Mouse (Mus musculus): ENCODE results near the gene Tmem200b.

The Tmem200b gene

DNA sequence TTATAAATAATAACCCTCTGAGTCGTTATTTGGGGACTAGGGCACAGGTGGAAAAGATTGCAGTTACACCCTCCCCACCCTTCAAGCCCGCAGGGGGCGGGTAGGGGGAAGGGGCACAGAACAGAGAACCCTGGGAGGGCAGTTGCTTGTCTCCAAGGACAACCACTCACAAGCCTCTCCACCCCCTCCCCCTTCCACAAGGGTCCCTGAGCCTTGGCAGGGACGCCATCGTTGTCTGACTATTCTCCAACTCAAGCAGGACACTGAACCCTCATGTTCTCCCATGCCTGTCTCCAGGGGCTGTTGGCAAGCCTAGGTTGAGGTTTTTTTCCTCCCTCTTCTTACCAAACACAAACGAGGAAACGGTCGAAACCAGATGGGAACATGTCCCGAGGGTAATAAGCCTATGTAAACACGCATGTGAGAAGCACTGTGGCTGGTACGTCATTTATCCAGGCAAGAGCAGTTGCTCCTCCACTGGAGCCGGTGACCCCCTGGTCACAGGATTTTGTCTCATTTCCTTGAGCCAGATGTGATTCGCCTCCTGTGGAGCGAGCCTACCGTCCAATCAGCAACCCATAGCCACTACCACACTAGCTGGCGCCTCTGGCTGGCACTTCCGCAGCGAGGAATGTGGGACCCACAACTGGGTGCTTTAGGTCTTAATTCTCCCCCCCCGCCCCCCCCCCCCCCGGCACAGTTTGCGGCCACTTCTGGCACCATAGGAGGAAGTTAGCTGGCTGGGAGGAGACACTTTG is 11.2 kb upstream of the Tmem200b start:
- DNase-seq (ENCODE audit: low spot score in 2 of 2): no peak

DNA sequence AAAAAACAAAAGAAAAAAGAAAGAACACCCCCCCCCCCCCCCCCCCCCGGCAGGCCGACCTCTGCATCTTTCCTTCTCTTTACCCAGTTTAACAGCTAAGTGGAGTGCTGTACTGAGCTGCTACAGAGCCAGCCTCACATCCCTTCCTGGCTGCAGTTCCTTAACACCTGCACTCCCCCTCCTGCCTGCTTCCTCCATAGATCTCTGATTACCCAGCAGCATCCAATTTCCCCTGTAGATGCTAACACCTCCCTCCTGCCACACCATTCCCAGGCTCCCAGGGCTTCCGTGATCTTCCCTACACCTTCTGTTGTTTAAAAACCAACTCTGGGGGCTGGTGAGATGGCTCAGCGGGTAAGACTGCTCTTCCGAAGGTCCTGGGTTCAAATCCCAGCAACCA is 10.1 kb upstream of the Tmem200b start:
- DNase-seq (ENCODE audit: low spot score in 2 of 2): no peak

DNA sequence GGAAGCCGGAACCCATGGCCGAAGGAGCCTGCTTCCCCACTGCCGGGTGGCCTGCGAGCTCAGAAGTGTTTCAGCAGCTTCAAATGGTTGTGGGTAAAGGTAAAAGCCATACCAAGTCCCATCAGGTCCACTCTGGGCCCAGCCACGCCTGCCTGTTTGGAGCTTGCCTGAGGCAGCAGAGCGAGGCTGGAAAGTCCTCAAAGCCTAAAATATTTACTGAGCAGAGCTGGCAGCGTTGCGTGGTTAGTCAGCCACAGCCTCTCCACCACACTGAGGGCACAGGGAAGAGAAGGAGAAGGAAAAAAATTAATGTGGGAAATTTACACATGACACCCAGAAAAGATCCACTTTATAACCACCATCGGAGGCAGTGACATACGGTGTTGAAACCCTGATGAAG is 8.0 kb upstream of the Tmem200b start:
- no peak for DNase-seq (ENCODE audit: low spot score in 2 of 2)

DNA sequence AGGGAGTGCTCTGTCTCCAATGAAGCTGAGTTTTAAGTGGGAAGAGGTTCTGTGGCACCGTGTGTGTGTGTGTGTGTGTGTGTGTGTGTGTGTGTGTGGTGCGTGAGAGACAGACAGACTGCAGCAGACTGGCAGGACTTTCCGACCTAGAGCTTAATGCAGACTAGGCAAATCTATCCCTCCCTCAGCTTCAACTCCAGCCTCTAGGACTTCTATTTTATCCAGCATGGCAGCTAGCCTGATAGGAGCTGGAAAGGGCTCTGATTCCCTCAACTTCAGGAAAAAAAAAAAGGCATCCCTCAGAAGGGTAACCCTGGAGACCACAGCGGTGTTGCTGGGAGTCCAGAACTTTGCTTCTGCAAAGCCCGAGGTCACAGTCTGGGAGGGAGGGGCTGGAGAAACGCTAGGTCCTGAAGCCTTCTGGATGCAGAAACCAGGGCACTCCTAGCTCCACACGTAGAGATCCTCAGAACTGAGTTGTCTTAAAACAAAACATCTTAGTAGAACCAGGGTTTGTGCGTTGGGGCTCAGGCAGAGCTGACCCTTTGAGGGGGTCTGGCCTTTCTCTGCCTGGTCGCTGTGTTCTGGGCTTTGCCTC is 7.4 kb upstream of the Tmem200b start:
- DNase-seq (ENCODE audit: low spot score in 2 of 2): no peak

DNA sequence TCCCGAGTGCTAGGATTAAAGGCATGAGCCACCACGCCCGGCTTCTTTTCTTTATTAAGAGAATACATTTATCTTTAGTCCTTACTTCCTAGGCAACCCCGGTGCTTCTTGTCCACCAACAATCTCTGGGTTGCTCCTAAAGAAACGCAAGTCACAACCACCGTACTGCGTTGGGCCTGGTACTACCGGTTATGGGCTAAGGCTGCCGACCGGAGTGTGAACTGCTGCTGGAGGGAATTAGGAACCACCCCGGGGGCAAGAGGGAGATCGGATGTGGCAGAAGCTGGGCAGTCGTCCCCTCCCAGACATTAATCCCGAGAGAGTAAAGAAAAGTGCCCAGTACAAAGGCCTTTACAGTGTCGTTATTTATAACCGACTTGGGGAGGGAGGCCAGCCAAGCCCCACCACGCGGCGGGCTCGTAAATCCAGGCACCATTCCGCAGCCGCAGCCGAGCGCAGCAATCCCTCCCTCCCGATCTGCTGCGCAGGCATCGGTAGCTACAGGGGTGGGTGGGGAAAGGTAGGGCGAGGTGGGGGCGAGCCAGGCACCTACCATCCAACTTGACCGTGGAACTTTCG is 6.6 kb upstream of the Tmem200b start:
- DNase-seq (ENCODE audit: low spot score in 2 of 2): no peak

DNA sequence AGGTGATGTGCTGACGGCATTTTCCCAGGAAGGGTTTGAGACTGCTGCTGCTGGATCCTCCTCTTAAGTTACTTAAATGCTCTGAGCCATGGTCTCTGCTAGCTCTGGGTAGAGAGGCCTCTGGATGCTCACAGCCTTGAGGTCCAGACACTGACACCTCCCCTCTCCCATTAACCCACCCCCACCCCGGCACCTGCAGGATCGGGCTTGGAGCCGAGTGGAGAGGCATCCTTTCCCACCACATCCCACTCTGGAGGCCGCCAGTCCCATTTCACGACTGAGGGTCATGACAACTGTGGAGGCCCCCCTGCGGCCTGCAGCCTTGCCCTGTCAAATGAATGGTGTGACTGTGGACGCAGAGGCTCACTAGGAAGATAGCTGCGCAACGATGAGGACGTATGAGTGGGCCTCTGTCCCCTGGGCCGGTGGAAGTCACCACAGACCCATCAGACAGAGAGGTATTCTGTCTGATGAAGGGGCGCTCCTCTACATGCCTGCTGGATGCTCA is 5.7 kb upstream of the Tmem200b start:
- no peak for DNase-seq (ENCODE audit: low spot score in 2 of 2)

DNA sequence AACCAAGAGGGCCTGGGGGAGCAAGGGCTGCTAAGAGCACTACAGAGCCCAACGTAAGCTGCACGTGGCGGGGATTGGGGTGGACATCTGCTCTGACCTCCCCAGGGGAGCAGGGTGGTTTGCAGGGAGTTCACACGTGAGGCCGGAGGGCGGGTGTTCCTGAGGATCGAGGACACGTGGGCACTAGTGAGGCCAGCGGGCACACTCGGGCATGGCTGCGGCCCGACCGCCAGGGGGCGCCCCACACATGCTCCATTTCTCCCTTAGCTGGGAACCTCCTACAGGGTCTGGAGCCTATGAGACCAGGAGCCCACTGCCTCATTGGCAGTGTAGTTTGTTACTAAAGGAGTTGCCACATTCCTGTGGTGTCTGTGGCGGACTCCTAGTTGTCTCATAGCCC is 5.1 kb upstream of the Tmem200b start:
- DNase-seq (ENCODE audit: low spot score in 2 of 2): peak; percentile 60 to 73

DNA sequence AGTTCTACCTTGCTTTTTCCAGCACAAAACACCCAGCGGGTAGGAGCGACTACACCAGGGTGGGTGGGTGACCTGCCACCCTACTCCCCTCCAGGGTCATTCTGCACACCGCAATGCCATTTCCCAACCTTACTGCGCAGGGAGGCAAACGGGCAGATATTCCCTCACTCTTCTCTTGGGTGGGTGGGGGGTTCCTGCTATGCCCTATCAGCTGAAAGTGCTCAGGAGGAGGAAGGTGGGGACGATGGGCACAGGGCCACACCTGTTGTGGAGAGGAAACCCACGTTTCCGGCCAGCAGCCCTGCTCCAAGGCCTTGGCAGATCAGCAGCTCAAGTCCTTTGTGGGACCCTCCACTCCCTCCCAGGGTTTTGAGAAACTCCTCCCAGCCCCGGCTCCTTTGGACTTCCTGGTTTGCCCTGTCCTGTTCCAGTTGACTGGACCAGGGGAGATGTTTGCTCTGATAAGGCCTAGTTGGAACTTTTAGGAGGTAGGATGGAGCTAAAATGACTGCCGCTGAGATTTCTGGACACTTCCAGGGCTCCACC is 4.5 kb upstream of the Tmem200b start:
- no peak for DNase-seq (ENCODE audit: low spot score in 2 of 2)

DNA sequence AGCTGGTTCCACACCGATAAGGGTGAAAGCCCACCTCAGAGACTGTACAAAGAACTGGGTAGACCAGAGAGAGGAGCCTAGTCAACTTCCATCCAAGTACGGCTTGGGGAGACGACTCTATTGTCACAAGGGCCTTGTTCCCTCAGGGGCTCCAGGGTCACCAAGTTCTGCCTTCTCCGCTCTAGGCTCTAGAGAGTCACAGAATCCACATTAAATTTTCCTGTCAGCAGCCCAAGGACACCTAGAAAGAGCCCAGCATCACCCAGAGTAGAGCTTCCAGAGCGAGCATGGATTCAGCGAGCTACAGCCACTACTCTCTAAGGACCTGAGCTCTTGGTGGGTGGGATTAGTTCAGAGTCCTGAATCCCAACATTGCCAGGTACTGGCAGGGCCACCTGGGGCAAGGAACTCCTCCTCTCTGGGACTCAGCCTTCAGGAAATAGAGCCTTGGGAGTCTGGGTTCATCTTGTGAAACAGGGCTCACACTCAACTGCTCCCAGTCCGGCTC is 3.5 kb upstream of the Tmem200b start:
- DNase-seq (ENCODE audit: low spot score in 2 of 2): no peak

DNA sequence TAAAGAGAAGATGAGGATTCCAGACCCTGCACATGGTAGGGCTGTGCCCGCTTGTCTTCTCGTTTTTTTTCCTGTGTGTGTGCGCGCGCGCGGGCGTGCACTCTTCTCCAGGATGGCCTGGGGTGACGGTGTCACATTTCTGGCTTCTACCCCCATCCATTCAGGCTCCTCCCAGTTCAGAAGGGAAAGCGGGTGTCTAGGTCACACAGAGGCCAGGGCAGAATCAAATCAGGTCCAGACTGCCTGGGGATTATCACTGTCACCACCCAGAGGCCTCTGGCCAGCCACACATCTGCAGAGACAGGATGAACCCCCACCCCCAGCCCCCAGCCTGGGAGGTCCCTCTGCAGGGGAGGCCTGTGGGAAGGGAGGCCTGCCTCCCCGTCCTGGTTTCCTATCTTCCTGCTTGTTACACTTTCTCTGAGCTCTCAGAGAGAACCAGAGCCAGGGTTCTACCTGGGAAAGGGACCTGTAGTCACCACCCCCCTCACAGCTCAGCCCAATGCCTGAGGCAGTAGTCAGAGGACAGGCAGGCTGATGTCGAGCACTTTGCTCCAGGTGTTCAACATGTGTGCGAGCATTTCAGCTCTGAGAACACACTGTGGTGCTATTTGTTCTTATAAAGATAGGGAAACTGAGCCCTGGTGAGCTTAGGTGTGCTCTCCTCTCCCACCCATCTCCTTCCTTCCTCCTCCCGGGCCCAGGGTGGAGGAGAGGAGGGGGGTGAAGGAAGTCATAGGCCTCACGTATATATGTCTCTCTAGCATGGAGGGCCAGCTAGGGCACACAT is 2.7 kb upstream of the Tmem200b start:
- no peak for DNase-seq (ENCODE audit: low spot score in 2 of 2)

DNA sequence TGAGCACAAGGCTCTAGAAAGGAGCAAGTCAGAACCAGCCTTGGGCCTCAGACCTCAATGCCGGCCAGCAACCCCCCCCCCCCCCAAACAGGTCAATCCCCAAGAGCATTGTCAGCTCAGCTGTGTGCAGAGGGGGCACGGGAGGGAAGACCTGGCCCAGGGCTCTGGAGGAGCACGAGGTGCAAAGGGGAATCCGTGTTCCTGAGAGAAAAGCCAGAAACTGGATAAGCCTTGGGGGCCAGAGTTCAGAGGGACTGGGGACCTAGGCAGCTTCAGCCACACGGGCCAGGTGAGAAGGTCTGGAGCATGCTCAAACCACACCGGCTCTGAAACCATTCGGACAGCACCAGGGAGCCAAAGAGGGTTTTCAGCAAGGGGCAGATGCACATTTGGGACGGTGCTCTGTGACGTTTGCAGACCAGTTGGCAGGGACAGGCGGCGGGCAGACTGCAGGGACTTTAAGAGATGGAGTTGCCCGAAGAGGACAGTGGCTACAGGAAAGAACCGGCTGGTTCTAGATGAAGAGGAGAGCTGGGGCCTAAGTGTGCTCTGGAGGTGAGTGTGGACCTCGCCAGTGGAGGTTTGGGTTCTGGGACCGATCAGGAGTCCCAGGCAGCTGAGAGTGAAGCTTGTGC is 1.9 kb upstream of the Tmem200b start:
- DNase-seq (ENCODE audit: low spot score in 2 of 2): no peak

DNA sequence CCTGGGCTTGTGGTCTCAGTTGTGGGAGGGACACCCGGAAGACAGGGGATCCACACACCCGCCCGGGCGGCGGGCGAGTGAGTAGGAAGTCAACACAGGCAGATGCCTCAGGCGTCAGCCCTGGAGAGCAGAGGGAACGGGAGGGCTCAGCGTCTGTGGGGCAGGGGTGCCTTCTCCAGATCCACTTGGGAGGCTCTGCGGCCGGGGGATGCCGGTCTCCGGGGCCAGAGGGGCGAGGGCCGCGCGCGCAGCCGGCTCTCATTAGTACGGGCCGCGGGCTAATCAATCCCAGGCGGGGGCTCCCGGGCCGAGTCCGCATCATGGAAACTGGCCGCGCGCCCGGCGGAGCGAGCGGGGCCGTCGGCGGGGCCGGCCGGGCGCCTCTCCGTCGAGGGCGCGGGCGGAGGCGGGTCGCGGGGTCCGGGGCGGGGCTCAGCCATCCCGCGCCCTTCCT is 1.4 kb upstream of the Tmem200b start:
- DNase-seq (ENCODE audit: low spot score in 2 of 2): no peak

DNA sequence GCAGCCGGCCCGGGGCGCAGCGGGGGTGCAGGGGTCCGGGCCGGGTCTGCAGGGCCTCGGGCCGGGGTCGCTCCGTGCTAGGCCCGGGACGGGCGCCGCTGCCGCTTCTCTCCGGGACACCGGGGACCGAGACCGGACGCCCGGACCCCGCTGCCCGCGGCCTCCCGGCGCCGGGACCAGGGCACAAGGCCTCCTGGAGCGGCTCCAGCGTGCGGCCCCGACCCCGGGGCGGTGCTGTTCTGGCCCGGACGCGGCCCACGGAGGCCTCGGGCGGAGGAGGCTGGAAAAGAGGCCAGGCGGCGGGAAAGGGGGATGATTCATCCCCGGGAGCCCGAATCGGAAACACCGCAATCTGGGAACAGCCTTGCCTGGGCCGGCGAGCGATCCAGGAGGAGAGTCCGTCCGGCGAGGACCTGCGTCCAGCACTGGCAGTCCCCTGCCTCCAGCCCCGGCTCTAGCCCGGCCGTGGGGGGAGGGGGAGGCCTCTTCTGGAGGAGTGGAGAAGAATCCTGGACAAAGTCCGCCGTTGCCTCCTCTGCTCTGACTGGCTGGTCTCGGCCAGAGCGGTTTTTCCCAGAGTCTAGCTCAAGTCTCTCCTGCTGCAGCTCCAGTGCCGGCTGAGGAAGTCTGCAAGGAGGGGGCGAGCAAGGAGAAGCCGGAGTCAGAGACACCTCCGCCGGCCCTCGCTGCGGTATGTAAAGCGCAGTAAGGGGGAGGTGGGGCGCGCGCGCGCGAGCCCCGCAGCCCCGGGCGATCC is 798 bp upstream of the Tmem200b start:
- no peak for DNase-seq (ENCODE audit: low spot score in 2 of 2)

DNA sequence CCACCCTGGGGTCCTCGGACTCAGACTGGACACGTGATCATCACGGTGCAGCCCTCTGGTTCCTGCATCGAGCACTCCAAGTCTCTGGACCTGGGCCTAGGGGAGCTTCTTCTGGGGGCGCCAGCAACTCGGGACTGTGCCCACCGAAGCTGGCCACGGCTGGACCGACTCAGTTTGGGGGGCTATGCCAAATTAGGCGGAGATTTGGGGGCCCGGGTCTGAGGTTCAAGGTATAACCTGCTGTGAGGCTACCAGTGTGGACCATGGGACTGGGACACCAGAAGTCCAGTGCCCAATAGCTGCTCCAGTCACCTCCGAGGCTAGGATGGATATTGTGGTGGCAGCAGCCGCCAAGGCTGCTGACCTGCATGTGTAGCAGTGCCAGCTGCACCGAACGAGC is 833 bp downstream of the Tmem200b start:
- no peak for DNase-seq (ENCODE audit: low spot score in 2 of 2)

DNA sequence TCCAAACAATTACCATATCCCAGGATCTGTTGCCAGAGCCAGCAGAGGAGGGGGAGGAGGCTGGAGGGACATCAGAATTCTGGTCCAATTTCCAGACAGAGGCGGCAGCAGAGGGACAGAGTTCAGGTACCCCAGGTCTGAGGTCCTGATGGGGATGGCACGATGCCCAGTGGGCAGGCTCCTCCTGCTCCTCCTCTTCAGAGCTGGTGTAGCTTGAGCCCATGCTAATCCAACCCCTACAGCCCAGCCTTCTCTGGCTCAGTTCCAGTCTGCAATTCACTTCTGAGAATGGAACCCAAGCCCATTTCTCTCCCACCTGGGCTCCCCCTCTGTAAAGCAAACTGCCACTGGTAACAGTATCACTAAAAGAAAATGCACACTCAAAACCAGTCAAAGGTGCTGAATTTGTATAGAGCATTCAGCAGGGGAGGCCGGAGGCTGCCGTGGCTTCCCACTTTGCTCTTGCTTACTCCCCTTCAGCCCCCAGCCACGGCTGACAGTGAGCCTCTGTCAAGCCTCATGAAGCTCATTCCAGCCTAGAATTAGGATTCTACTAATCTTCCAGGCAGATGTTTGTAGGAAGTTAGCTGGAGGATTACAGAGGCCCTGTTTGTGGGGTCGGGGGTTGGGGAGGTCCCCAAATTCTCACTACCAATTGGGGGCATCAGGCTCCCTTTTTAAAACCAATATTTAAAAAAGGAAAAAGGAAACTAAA is 2.7 kb downstream of the Tmem200b start:
- DNase-seq (ENCODE audit: low spot score in 2 of 2): no peak

DNA sequence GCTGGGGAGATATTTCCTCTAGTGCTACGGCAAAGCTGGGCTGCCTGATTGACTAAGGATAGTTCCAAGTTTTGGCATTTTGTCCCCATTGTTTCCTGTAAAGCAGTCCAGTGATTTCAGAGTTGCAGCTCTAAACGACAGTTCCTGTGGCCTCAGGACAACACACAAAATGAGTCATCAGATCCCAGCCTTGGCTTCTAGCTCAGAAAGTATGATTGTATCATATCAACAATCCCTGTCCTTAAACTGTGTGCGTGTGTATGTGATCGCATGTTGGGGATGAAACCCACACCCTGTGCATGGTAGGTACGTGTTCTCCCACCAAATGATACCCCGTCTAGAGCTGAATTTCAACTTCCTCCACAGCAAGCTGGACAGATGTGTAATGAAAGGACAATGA is 7.6 kb downstream of the Tmem200b start:
- no peak for DNase-seq (ENCODE audit: low spot score in 2 of 2)

DNA sequence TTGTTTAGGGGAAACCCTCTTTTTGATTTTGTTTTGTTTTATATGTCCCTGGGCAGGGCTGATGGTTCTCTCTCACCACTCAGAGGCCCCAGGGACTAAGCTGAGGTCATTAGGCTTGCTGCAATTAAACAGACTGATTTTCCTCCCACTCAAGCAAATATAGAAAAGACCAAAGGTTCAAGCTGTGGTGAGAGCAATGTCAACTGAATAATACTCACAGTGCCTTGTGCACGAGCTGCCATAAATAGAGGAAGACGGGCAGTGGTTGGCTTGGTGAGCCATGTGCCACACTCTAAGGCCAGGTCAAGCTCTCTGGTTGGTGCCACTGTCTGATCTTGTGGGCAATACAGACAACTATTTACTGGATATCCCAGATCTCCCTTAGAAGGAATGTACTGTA is 17.9 kb downstream of the Tmem200b start:
- no peak for DNase-seq (ENCODE audit: low spot score in 2 of 2)

DNA sequence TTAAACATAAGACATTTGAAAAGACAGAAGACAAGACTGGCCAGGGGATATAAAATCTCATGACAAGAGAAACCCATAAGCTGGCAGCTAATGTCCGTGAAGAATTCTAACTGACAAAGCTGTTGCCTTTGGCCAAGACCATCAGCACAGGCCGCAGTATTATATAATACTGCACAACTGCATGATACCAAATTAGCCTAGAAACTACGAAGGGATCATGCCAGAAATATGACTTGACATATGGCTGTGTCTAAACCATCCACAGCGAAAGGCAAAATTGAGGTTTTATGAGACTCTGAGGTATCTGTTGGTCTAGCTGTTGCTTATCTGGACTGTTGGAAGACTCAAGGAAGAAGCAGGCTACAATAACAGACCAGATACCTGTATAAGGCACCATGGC is 19.3 kb downstream of the Tmem200b start:
- no peak for DNase-seq (ENCODE audit: low spot score in 2 of 2)

DNA sequence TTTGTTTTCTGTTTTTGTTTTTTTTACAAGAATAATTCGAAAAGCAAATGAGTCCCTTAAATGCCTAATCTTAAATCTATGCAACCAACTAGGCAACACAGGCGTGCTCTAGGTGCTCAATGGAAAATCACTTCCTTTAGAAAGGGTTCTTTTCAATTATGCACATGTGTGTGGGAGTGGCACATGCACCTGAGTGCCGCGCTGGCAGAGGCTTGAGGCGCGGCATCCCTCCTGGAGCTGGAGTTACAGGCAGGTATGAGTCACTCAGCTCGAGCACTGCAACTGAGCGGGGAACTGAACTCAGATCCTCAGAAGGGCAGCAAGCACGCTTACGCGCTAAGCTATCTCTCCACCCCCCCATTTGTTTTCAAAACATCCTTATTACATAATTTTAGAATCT is 26.3 kb downstream of the Tmem200b start:
- DNase-seq (ENCODE audit: low spot score in 2 of 2): no peak

DNA sequence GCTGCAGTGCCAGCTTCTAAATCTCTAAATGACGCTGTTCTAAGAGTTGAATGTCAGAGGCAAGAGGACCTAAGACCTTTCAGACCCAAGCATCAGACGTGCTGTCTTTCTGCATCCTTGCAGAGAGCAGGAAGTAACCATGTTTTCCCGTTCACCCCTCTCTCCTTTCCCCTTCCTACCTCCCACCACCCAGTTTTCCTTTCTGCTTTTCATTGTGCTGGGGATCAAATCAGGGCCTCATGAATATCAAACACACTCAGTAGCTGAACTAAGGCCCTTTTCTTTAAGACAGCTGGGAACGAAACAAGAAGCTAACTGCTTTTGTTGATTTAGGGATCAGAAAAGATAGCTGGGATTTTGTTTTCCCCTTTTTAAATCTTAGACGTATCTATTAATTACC is 28.3 kb downstream of the Tmem200b start:
- no peak for DNase-seq (ENCODE audit: low spot score in 2 of 2)
